Mouse (Mus musculus) gastrocnemius, postnatal 36 days (tissue): Measurements from ENCODE around the gene Tmem164. TPM values are rescaled to one million over a fixed set of nuclear protein-coding genes. Genes with fewer than 3 reads are reported as not detected.

Source experiments
- microRNA-seq, 2 experiments: library from miRNA; unstranded; fragments of <30 nt; microRNA quantifications; one replicate each; pipeline ENCODE4 v1.2.0; 2021
- total RNA-seq, 2 experiments: library from RNA; stranded (reverse); gene quantifications; 2 replicates each; pipeline ENCODE4 v1.2.3; 2021

Tmem164 gene
- total RNA-seq, 2 experiments from 2014 or later = 2.4 to 2.6 TPM

Small RNA genes within 50 kb of the gene (microRNA-seq; reads per million reads assigned to microRNA genes)
- 1,795 to 1,976 reads per million in 2 experiments for gene Mir652
